Mouse (Mus musculus) stomach, postnatal 0 days (tissue): ENCODE measurements at regions not wholly inside any gene's neighbourhood (a gene's known extent, or its start where the extent isn't known, plus 50 kb on each side); places are given as distances from the start of the nearest gene placed in this dataset.

Experiments
- CTCF ChIP-seq: IDR thresholded peaks from 2 replicates; pipeline ENCODE4 v1.5.1; 2016; ENCODE audit warnings: antibody characterized with exemption, low read depth, mild to moderate bottlenecking, moderate library complexity
- EP300 ChIP-seq: optimal IDR thresholded peaks from 2 replicates; pipeline ENCODE3; 2016; ENCODE audit warnings: antibody characterized with exemption

DNA sequence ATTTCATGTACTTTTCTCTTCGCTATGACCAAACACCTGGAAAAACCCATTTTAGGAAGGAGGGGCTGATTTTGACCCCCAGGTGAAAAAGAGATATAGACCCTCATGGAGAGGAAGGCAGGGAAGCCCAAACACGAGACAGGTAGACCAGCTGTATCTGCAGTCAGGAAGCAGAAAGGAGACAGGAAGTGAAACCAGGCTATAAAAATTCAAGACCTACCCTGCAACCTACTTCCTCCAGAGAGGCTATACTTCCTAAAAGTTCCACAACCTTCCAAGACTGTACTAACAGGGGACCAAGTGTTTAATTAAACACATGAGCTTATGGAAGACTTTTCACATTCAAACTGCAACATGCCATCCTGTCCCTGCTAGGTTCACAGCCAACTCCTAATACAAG is 180.9 kb downstream of the Tm2d1 start:
- TF ChIP-seq EP300 (no peak), CTCF (no peak)
